Mouse (Mus musculus) embryonic fibroblast, embryonic 13.5 days (primary cell): ENCODE measurements around the gene Krtcap2.

Experiments
- CTCF ChIP-seq: IDR thresholded peaks from 2 replicates; pipeline ENCODE4 v1.5.1; 2011; ENCODE audit warnings: mild to moderate bottlenecking, control low read depth, low read length, moderate library complexity, borderline replicate concordance; ENCODE audit not compliant: insufficient read depth
- POLR2A ChIP-seq: IDR thresholded peaks from 2 replicates; pipeline ENCODE4 v1.6.1; 2011; ENCODE audit warnings: low read depth, mild to moderate bottlenecking, control low read depth, low read length, moderate library complexity

DNA sequence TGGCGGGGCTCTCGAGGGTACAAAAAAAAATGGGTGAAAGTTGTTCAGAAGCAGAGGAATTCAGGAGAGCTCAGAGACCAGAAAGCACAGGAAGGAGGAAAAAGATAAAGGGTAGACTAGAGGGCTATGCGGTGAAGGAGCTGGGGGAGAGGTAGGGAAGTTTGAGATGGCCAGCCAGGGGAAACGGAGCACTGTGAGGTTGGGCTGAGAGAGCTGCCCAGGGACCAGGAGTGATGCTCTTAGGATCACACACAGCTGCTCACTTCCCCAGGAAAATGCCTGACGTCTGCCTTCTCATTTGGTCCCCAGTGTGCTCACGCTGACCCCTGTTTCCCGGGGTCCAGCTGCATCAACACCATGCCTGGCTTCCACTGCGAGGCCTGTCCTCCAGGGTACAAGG is 26.2 kb upstream of the Krtcap2 start:
- no peak for TF ChIP-seq CTCF
- TF ChIP-seq POLR2A: no peak
